Mouse (Mus musculus): ENCODE results near the gene Cstad. TPM values are rescaled to one million over a fixed set of nuclear protein-coding genes. Genes with fewer than 3 reads are reported as not detected.

The Cstad gene
- polyA plus RNA-seq, 1 experiment from 2014 or later, result 0.91 TPM

DNA sequence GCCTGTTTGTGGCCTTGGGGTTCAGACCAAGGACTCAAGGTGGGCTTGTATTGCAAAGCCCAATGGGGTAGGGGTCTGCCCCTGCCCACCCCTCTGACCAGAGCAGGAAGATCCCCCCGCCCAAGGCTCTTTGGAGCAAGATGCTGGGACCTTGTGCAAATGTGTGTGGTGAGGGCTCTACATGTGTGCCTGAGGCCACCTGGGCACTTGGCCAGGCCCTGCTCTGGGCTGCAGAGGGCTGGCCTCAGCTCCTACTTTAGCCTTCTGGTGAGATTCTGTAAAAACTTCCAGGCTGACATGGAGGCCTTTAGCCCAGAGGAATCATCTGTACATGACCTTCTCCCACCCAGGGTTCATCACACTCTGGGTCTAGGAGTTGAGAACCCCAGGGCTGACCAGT, 35.3 kb upstream of the Cstad start:
- no peak overlapping the region for H3K4me3 ChIP-seq (ENCODE audit: low read length)
- H3K36me3 ChIP-seq (ENCODE audit: control insufficient read depth, insufficient read depth, low read length), result no peaks in the 10 kb centered on the region
- no peak overlapping the region for H3K9ac ChIP-seq (ENCODE audit: low read depth, low read length)
- H3K4me2 ChIP-seq (replicated peaks; ENCODE audit: low read depth, low read length), result no peak overlapping the region
- no peak overlapping the region for H3K27ac ChIP-seq (ENCODE audit: low read depth, low read length)
- no peaks in the 10 kb centered on the region for H3K4me1 ChIP-seq (ENCODE audit: control insufficient read depth, insufficient read depth, low read length)
- ATAC-seq (ENCODE audit: low FRiP score, low TSS enrichment), result no peak
- H3K9me3 ChIP-seq (ENCODE audit: control insufficient read depth, low read length), result no peaks in the 10 kb centered on the region
- WGBS, result 94% methylated on average over 1 of the region's 1 CpGs
- no peaks in the 10 kb centered on the region for H3K27me3 ChIP-seq (ENCODE audit: control insufficient read depth, insufficient read depth, low read length)

DNA sequence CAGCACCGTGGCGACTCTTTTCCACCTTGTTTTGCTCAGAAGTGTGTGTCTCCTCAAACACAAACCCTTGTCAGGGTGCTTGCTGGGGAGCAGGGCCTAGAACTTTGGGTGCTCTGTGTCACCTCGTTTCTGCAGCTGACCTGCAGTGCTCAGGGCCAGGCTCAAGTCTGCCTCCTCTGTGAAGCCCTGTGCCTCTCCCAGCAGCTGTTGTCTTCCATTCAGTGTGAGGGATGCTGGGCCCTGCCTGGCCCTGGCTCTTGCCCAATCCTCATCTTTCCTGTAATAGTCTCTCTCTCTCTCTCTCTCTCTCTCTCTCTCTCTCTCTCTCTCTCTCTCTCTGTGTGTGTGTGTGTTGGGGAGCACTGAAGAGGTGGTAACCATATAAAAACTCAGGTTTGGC, 32.3 kb upstream of the Cstad start:
- ATAC-seq (ENCODE audit: low FRiP score, low TSS enrichment), result no peak
- H3K4me1 ChIP-seq (ENCODE audit: control insufficient read depth, insufficient read depth, low read length), result no peaks in the 10 kb centered on the region

DNA sequence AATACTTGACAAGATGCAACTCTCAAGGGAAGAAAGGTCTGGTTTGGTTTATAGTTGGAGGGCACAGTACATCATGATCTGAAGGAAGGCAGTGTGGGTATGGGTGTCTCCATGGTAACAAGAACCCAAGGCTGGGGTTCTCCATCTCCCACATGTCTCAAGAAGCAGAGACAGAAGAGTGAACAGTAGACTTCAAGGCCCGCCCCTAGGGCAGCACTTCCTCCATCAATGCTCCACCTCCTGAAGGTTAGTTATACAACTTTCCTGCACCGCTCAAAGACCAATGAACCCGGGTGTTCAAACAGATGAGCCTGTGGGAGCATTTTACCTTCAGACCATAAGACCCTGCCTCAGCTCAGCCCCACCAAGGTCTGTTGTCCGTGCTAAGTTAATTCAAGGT, 23.2 kb upstream of the Cstad start:
- 88% methylated on average over 4 of the region's 4 CpGs for WGBS
- ATAC-seq (ENCODE audit: low FRiP score, low TSS enrichment), result no peak
- Histone ChIP-seq H3K9me3 (ENCODE audit: control insufficient read depth, low read length) (no peaks in the 10 kb centered on the region), H3K27me3 (ENCODE audit: control insufficient read depth, insufficient read depth, low read length) (no peaks in the 10 kb centered on the region), H3K9ac (ENCODE audit: low read depth, low read length) (no peak overlapping the region), H3K4me2 (replicated peaks; ENCODE audit: low read depth, low read length) (no peak overlapping the region), H3K4me3 (ENCODE audit: low read length) (no peak overlapping the region), H3K4me1 (ENCODE audit: control insufficient read depth, insufficient read depth, low read length) (no peaks in the 10 kb centered on the region), H3K27ac (ENCODE audit: low read depth, low read length) (no peak overlapping the region), H3K36me3 (ENCODE audit: control insufficient read depth, insufficient read depth, low read length) (no peaks in the 10 kb centered on the region)

More for the DNA sequence above, 32.3 kb upstream of the Cstad start:
- Histone ChIP-seq H3K27me3 (ENCODE audit: control insufficient read depth, insufficient read depth, low read length) (no peaks in the 10 kb centered on the region), H3K4me2 (replicated peaks; ENCODE audit: low read depth, low read length) (no peak overlapping the region), H3K27ac (ENCODE audit: low read depth, low read length) (no peak overlapping the region), H3K4me3 (ENCODE audit: low read length) (no peak overlapping the region), H3K9ac (ENCODE audit: low read depth, low read length) (no peak overlapping the region), H3K36me3 (ENCODE audit: control insufficient read depth, insufficient read depth, low read length) (no peaks in the 10 kb centered on the region), H3K9me3 (ENCODE audit: control insufficient read depth, low read length) (no peaks in the 10 kb centered on the region)
- WGBS, result 90% methylated on average over 3 of the region's 3 CpGs

DNA sequence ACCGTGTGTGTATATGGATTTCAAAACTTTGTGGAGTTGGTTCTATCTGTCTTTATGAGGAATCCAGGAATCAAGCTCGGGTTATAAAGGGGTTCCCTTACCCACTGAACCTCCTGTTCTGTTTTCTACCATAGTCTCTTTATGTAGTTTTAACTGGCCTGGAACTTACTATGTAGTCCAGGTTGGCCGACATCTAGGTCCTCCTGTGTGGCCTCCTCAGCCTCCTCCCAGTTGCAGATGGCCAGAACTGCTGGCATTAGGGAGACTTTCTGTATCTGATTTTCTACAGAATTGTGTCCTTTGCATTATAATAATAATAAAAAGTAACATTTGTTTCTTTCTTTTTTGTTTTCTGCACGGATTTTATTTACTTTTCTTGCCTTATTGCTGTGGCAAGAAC, 21.3 kb upstream of the Cstad start:
- Histone ChIP-seq H3K36me3 (ENCODE audit: control insufficient read depth, insufficient read depth, low read length) (no peaks in the 10 kb centered on the region), H3K9me3 (ENCODE audit: control insufficient read depth, low read length) (no peaks in the 10 kb centered on the region), H3K9ac (ENCODE audit: low read depth, low read length) (no peak overlapping the region), H3K27me3 (ENCODE audit: control insufficient read depth, insufficient read depth, low read length) (no peaks in the 10 kb centered on the region), H3K4me1 (ENCODE audit: control insufficient read depth, insufficient read depth, low read length) (no peaks in the 10 kb centered on the region), H3K4me2 (replicated peaks; ENCODE audit: low read depth, low read length) (no peak overlapping the region), H3K27ac (ENCODE audit: low read depth, low read length) (no peak overlapping the region), H3K4me3 (ENCODE audit: low read length) (no peak overlapping the region)
- no peak for ATAC-seq (ENCODE audit: low FRiP score, low TSS enrichment)
- WGBS, result 88% methylated on average over 4 of the region's 4 CpGs

DNA sequence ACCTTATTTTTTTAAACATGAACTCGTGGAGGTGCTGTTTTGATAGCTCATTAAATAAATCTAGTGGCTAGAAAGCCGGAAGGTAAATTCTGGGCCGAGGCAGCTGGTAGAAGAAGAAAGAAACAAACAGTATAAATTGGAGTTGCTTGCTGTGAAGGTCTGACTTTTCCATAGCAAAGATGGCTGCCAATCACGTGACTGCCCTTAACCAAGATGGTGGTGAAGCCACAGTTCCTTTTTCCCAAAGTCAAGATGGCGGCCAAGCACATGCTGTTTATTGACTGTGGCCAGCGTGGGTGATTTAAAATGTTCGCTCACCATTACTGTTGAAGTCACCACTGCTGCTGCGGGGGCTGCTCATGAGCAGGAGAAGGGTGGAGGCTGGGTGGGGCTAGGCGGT, 17.8 kb upstream of the Cstad start:
- 93% methylated on average over 9 of the region's 9 CpGs for WGBS
- H3K36me3 ChIP-seq (ENCODE audit: control insufficient read depth, insufficient read depth, low read length), result no peaks in the 10 kb centered on the region
- H3K9ac ChIP-seq (ENCODE audit: low read depth, low read length), result no peak overlapping the region
- ATAC-seq (ENCODE audit: low FRiP score, low TSS enrichment), result no peak
- H3K4me2 ChIP-seq (replicated peaks; ENCODE audit: low read depth, low read length), result no peak overlapping the region
- H3K4me3 ChIP-seq (ENCODE audit: low read length), result no peak overlapping the region
- H3K27me3 ChIP-seq (ENCODE audit: control insufficient read depth, insufficient read depth, low read length), result no peaks in the 10 kb centered on the region
- peaks cover 7% of the 10 kb centered on the region; the same call in 1 of the 2 replicates for H3K9me3 ChIP-seq (ENCODE audit: control insufficient read depth, low read length)
- no peaks in the 10 kb centered on the region for H3K4me1 ChIP-seq (ENCODE audit: control insufficient read depth, insufficient read depth, low read length)
- H3K27ac ChIP-seq (ENCODE audit: low read depth, low read length), result no peak overlapping the region

DNA sequence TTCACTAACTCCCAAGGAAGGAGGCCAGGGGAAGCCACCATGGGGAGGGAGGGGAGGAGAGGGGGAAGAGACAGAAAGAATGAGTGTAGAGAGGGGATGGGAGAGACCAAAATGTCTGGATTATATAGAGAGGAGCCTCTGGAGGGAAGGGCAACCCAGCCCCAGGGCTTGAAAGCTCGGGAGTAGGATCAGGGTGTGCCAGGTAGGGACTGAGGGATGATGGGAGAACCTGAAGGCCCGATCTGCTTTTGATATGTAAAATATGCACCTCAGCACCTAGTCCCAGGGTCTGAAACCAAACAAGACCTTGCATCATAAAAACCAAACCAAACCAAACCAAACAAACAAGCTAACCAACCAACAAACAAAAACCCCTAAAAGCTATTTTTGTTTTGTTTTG, 16.8 kb upstream of the Cstad start:
- no peaks in the 10 kb centered on the region for H3K27me3 ChIP-seq (ENCODE audit: control insufficient read depth, insufficient read depth, low read length)
- no peak overlapping the region for H3K4me3 ChIP-seq (ENCODE audit: low read length)
- no peaks in the 10 kb centered on the region for H3K36me3 ChIP-seq (ENCODE audit: control insufficient read depth, insufficient read depth, low read length)
- H3K9me3 ChIP-seq (ENCODE audit: control insufficient read depth, low read length), result peaks cover 7% of the 10 kb centered on the region; the same call in 1 of the 2 replicates
- ATAC-seq (ENCODE audit: low FRiP score, low TSS enrichment), result no peak
- no peaks in the 10 kb centered on the region for H3K4me1 ChIP-seq (ENCODE audit: control insufficient read depth, insufficient read depth, low read length)
- no peak overlapping the region for H3K9ac ChIP-seq (ENCODE audit: low read depth, low read length)
- no peak overlapping the region for H3K4me2 ChIP-seq (replicated peaks; ENCODE audit: low read depth, low read length)
- 51% methylated on average over 2 of the region's 2 CpGs for WGBS
- no peak overlapping the region for H3K27ac ChIP-seq (ENCODE audit: low read depth, low read length)

DNA sequence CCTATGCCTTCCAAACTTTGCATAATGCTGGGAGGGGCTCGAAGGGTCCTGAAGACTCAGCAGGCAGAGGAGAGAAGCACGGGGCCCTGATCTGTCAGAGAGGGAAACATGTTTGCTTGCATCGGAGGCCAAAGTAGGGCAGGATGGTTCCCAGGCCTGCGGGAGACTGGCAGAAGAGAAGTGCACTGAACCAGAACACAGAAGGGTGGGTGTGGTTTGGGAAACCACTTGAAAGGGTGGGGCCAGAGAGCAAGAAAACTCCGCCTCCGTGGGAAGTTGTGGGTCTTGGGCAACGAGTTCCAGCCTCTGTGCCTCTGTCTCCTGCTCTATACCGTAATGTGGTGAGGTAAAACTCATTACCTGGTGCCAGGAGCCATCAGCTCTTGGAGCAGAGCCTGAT, 7.7 kb upstream of the Cstad start:
- peak; percentile 47; the same call in 1 of the 2 replicates for ATAC-seq (ENCODE audit: low FRiP score, low TSS enrichment)
- no peaks in the 10 kb centered on the region for H3K36me3 ChIP-seq (ENCODE audit: control insufficient read depth, insufficient read depth, low read length)
- no peak overlapping the region for H3K4me2 ChIP-seq (replicated peaks; ENCODE audit: low read depth, low read length)
- no peak overlapping the region for H3K9ac ChIP-seq (ENCODE audit: low read depth, low read length)
- H3K27me3 ChIP-seq (ENCODE audit: control insufficient read depth, insufficient read depth, low read length), result no peaks in the 10 kb centered on the region
- peaks cover 14% of the 10 kb centered on the region; the same call in 1 of the 2 replicates for H3K4me1 ChIP-seq (ENCODE audit: control insufficient read depth, insufficient read depth, low read length)
- no peaks in the 10 kb centered on the region for H3K9me3 ChIP-seq (ENCODE audit: control insufficient read depth, low read length)
- peak overlapping the region; percentile 3; the same call in 1 of the 2 replicates for H3K27ac ChIP-seq (ENCODE audit: low read depth, low read length)
- H3K4me3 ChIP-seq (ENCODE audit: low read length), result no peak overlapping the region
- WGBS, result 27% methylated on average over 8 of the region's 8 CpGs

DNA sequence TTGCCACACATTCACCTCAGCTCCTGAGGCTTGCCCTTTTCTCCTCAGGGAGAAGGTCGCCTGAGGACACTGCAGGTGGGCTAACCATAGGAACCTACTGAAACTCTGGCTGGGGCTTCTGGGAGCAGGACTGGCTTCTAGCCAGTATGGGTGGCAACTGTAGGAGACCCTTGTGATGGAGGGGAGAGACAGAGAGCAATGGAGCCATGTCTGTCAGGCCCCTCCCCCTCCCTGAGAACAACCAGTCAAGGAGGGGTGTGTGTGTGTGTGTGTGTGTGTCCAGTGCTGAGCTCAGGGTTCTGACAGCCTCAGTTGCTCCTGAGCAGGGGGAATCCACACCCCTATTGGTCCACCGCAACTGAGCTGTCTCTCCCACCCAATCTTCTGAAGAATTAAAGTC, 7.2 kb upstream of the Cstad start:
- Histone ChIP-seq H3K9ac (ENCODE audit: low read depth, low read length) (no peak overlapping the region), H3K4me3 (ENCODE audit: low read length) (no peak overlapping the region), H3K27ac (ENCODE audit: low read depth, low read length) (no peak overlapping the region), H3K36me3 (ENCODE audit: control insufficient read depth, insufficient read depth, low read length) (no peaks in the 10 kb centered on the region), H3K4me1 (ENCODE audit: control insufficient read depth, insufficient read depth, low read length) (peaks cover 14% of the 10 kb centered on the region; the same call in 1 of the 2 replicates), H3K4me2 (replicated peaks; ENCODE audit: low read depth, low read length) (no peak overlapping the region), H3K9me3 (ENCODE audit: control insufficient read depth, low read length) (no peaks in the 10 kb centered on the region), H3K27me3 (ENCODE audit: control insufficient read depth, insufficient read depth, low read length) (no peaks in the 10 kb centered on the region)
- 57% methylated on average over 2 of the region's 2 CpGs for WGBS
- ATAC-seq (ENCODE audit: low FRiP score, low TSS enrichment), result no peak

DNA sequence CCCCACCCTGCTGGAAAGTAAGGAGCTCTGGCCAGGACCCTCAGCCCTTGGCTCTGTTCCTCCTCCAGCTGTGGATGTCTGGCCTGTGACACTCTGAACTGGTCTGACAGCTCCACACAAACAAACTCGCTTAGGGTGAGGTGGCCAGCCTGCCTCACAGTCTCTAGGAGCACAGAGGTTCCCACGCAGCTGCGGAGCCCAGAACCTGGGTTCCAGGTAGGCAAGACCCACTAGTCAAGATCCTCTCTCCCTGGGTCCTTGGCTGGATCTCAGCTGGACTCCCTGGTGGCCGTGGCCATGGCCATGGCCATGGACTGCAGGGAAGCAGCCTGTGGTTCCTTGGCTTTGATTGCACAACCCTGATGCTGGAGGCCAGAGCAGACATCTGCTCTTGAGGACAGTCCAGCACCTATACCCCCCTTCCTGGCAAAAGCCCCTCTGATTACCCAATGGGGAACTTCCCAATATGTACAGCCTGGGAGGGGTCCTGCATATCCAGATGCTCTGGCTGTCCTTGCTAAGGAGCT, 5.8 kb upstream of the Cstad start:
- ATAC-seq (ENCODE audit: low FRiP score, low TSS enrichment), result no peak
- peaks cover 25% of the 10 kb centered on the region for H3K4me1 ChIP-seq (ENCODE audit: control insufficient read depth, insufficient read depth, low read length)
- no peak overlapping the region for H3K4me3 ChIP-seq (ENCODE audit: low read length)
- H3K4me2 ChIP-seq (replicated peaks; ENCODE audit: low read depth, low read length), result no peak overlapping the region
- 65% methylated on average over 4 of the region's 4 CpGs for WGBS
- H3K36me3 ChIP-seq (ENCODE audit: control insufficient read depth, insufficient read depth, low read length), result no peaks in the 10 kb centered on the region
- no peaks in the 10 kb centered on the region for H3K27me3 ChIP-seq (ENCODE audit: control insufficient read depth, insufficient read depth, low read length)
- H3K9ac ChIP-seq (ENCODE audit: low read depth, low read length), result no peak overlapping the region
- no peak overlapping the region; the same call in 1 of the 2 replicates for H3K27ac ChIP-seq (ENCODE audit: low read depth, low read length)
- H3K9me3 ChIP-seq (ENCODE audit: control insufficient read depth, low read length), result no peaks in the 10 kb centered on the region
